Mouse (Mus musculus): Measurements from ENCODE around the gene N4bp1.

Gene N4bp1

DNA sequence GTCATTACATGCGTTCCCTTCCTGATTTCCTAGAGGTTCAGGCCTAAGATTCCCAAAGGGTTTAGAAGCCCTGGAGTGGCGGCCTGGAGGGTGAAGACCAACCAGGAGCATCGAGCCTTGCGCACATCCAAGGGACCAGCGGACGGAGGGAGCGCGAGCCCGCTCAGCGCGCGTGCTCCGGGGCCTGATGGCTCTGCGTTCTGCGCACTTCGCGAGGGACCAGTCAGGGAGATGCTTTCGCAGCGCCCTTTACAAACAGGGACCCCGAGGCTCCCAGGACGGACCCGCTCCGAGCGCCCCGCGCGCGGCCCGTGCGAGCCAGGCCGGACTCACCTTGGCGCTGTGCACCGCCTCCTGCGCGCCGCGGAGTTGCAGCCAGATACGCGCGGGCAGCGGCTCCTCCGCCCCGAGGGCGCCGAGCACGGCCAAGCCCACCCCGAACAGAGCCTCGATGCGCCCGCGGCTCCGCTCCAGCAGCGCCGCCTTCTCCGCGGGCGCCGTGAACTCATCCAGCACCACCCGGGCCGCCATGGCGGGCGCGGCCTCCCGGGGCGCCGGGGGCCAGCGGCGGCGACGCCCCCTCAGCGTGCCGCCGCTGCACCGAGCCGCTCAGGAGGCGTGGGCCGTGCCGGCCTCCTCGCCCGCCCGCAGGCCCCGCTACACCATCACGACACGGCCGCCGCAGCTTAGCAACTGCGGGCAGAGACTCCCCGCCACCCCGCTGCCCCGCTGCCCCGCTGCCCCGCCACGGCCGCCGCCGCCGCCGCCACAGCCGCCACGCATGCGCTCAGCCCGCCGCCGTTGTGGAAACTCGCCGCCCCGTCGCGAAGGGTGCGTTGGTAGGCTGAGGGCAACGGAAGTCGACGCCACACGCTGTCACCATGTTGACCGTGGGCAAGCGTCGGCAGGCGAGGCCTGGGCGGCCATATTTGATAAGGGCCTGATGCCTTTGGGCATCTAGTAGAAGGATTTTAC lies at the start of gene N4bp1:
TSS of gene N4bp1 (minus strand) at position 770 of the 975 bp plus-strand sequence.
- DNase-seq, result peak; percentile 97 to 99

DNA sequence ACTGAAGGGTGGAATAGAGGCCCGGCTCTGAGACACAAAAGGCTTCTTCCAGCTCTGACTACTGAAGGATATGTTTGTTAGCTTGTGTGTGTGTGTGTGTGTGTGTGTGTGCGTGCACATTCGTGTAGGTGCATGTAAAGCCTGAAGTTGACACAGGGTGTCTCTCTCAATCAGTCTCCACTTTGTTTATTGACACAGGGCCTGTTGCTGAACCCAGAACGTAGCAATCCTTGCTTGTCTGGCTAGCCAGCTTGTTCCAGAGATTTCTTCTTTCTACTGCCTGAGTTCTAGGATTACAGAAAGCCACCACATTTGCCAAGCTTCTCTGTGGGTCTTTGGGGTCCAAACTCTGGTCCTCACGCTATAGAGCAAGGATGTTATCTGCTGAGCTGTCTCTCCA lies 49.8 kb upstream of the N4bp1 start:
- peak; percentile 16 to 24 for DNase-seq

DNA sequence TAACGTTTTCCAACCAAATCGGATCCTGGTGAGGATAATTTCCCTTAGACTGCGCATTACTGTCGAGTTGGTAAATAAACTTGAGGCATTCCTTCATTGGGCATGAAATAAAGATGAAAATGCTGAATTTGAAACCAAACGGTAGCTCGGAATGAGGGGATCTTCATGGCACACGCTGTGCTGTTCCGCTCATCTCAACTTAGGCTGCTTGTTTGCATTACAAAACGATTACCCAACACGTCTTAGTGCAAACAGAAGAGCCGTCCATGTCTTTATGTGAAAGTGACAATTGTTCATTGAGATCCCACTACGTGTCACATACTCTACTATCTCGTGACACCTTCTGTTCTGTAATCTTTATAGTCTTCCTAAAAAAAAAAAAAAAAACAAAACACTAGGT lies 49.3 kb upstream of the N4bp1 start:
- DNase-seq, result no peak

DNA sequence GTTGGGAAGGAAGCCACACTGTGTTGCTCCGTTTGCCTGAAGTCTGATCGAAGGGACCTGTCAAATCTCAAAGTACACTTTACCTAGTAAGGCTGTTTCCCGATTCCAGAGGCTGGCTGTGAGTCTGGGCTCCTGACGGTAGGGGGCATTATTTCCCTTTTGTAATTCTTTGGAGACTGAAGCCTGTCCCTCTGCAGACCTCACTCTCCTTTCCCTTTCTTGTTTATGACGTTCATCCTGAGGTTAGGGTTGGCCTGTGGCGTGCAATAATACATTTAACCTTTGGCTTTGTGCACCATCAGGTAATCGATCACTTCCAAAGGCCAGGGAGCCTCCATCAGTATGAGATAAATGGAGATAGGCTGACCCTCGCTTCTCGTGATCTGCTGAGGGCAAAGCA lies 48.8 kb upstream of the N4bp1 start:
- DNase-seq, result peak; percentile 83 to 91

DNA sequence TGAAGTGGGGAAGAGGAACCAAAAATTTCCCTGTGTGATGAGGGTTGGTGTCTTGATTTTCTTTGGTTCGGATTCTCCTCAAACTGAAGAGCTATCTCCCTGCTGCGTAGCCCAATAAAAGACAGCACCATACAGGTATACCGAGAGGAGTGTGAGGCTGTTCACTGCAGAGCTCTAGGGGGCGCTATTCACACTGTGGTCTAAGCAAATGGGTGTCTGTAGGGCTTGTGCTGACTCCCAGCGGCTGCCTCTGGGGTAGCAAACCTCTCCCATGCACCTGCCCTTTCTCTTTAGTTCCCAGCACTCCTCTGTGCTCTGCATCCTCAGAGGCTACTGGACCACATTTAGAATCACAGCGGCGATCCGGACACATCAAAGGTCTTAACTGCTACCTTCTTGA lies 41.2 kb upstream of the N4bp1 start:
- DNase-seq, result peak; percentile 42 to 54

DNA sequence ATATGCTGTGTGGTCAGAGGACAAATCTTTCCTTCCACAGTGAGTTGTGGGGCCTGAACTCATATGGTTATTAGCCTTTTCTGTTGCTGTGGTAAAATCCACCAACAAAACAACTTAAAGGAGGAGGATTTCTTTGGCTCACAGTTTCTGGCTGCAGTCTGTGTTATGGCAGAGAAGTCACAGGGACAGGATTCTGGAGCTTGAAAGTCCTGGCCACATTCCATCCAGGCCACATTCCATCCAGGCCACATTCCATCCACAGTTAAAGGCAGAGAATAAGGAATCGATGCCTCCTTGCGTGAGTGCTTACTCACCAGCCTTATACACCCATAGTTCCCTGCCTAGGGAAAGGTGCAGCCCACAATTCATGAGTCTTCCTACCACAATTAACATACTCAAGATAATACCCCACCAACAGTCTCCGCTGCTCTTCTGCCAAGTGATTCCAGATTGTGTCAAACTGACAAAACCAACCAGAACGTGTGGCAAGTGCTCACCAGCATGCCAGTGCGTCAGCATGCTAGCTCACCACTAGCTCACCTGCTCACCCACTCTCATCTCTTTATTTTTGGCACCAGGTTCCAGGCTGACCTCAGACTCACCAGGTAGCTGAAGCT lies 38.3 kb upstream of the N4bp1 start:
- DNase-seq, result peak; percentile 34 to 43

DNA sequence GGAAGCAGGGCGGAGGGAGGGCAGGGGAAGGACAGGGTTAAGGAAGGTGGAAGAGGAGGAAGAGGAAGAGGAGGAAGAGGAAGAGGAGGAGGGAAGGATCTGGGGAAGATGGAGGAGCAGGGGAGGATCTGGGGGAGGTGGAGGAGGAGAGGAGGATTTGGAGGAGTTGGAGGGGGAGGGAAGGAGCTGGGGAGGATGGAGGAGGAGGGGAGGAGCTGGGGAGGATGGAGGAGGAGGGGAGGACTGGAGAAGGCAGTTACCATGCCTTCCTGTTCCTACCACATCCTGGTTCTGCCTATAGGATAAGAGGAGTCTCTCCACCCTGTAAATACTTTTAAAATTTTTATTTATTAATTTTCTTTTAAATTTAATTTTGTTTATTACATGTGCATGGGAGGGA lies 37.6 kb upstream of the N4bp1 start:
- no peak for DNase-seq

DNA sequence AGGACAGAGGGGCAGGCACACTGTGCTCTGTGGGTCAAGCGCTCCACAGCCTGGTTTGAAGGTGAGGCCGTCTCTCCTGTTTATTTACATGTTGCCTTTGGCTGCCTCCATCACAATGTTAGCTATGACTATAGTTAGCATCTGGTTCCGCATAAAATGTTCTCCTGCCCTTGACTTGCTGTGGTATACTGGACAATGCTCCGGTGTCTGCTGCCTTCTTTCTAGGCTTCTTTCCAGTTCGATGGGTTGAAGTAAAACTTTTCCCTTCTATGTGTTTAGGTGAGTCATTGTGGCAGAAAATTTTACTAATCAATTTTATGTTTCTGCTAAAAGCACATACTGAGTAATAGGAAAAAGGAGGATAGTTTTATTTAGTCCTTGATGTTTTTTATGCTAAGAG lies 37.1 kb upstream of the N4bp1 start:
- no peak for DNase-seq

DNA sequence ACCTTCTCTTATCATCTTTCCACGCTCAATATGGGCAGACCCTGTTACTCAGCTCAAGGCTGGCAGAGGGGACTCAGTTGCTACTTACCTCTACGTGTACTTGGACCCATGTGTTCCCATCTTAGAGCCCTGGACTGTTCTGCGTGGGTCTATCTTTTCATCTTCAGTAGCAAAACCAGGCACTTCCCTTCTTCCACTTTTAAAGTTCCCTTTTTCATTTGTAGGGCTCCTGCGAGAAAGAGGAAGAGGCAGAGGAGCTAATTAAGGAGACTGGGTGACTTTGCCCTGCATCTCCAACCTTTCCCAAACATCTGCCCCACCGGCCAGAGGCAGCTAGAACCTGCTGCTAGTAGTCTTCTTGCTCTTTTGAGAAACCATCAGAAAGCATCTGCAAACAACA lies 35.9 kb upstream of the N4bp1 start:
- no peak for DNase-seq

DNA sequence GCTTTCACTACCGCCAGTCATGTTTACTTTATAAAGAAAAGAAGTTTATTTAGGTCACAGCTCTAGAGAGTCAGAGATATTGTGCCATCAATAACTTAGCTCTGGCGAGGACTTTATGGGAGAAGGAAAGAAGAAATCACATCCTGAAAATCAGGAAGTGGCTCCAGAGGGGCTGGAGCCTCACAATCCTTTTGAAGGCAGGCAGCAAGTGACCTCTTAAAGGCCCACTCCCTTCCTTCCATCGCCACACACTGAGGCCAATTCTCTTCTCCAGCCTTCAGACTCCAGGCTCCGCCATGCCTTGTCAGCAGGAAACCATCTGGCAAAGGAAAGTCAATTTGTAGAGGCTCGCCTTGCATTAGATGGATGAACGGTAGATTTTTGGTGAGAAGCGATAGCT lies 35.4 kb upstream of the N4bp1 start:
- DNase-seq, result no peak

DNA sequence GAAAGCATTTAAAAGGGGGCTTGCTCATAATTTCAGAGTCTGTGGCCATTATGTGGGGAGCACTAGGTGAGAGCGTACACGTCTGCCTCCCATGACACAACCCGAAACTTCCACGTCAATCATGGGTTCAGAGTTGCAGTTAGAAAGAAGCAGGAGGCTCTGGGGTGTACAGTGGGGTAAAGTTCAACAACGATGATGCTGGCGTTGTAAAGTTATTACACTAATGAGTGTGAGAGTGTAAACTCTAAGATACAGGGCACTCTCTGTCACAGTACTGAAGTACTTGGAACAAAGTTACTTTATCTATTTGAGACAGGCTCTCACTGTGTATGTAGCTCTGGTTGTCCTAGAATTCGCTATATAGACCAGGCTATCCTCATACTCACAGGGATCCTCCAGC lies 35.0 kb upstream of the N4bp1 start:
- no peak for DNase-seq

DNA sequence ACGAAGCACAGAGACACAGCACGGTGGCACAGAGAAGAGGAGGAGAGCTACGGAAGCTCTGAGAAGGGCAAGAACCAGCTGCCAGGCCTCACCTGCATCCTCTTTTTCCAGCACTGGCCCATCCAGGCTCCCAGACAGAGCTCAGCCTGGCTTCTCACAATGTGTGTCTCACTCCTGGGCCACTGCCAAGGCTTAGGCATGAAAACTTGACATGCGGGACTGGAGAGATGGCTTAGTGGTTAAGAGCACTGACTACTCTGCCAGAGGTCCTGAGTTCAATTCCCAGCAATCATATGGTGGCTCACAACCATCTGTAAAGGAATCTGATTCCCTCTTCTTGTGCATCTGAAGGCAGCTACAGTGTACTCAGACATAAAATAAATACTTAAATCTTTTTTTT lies 34.2 kb upstream of the N4bp1 start:
- DNase-seq, result peak in 1 of 2 experiments; percentile 38

DNA sequence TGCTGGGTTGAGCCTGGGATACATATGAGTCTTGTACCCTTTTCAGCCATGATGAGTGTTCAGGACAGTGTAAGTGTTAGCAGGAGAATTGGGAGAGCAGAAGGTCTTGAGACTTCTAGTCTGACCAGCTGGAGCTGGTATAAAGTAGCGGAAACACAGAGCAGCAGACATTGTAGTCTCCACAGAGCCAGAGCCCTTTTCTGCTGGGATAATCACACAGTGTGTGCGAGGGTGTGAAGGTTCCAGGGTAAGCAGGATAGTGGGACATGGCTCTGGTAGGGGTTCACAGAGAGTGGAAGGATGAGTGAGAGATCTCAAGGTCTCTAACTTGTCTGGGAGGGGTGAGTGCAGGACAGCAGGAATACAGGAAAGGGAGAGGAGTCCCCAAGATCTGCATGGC lies 33.0 kb upstream of the N4bp1 start:
- DNase-seq, result no peak

DNA sequence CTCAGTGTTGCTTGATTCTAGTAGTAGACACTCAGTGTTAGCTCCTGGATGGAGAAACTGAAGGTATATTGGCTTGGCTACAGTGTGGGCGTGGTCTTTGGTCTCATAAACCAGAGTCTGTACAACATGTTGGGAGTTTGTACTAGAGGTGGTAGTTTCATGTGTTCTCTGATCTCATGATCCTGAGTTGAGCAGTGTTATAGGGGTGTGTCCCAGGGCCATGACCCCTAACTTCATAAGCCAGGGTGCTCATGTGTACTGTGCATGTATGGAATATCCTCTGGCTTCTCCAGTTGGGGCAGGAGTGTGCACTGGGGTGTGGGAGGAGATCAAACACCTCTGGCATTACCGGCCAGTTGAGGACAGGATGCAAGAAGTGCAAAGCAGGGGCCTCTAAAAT lies 32.6 kb upstream of the N4bp1 start:
- DNase-seq, result no peak

DNA sequence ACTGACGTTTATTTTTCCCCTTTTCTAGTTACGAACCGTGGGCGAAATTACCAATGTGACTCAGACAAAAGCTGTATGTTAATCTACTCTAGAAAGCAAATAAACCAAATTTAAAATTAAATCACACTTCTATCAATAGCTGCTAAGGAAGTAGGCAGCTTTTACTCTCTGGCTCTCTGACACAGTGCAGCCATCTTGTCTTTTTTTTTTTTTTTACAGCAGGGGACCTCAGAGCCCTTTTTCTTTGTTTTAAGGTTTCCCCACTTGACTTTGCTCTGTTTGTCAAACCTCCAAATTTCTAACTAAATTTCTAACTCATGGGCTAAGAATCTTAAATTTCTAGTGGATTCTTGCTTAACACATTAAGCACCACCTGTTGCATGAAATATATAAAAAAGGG lies 31.3 kb upstream of the N4bp1 start:
- DNase-seq, result no peak

DNA sequence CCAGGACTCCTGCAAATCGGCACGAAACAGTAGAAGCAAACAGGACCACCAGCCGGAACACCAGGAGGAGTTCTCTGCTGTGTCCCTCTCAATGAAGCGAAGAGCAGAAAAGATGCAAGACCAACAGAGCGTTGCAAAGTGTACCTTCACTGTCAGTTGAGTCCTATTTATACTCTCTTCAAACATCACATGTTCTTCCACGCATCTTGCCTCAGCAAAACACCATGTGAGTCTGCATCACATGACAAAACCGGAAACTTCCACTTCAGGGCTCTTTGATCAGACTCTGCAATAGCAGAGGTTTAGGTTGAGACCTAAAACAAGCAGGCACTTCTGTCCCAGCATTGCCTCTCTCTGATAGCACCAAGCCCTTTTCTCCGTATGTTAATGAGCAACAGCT lies 26.1 kb upstream of the N4bp1 start:
- no peak for DNase-seq

DNA sequence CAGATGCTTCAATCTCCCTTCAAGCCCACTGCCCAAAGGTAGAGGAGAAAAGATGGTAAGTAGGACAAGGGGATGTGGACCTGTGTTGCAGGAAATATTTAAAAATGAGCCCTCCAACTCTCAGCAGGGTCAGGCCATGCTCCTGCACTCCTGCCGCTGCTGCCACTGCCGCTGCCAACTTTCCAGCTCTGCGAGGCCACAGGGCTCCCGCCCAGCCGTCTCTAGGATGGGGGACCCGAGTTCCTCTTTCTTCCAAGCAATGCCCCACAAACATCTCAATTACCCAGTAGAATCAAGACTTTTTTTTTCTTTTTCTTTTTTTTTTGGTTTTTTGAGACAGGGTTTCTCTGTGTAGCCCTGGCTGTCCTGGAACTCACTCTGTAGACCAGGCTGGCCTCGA lies 25.2 kb upstream of the N4bp1 start:
- no peak for DNase-seq

DNA sequence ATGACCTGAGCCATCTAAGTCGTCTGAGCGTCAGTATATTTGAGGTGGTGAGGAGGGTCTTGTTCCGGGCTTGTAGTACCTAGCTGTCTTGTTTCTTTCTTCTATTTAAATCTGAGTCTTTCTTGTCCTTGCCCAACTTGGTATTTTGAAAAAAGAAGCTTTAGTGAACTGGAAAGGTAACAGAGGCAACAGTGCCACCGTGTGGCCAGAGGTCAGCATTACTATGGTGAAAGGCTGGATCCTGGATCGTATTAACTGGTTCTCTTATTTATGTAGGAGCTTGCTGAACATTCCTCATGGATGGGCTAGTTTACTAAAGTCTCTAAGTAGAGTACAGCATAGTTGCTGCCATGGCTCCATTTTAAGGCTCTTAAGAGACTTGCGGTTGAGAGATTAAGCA lies 23.5 kb upstream of the N4bp1 start:
- DNase-seq, result peak; percentile 85 to 88

DNA sequence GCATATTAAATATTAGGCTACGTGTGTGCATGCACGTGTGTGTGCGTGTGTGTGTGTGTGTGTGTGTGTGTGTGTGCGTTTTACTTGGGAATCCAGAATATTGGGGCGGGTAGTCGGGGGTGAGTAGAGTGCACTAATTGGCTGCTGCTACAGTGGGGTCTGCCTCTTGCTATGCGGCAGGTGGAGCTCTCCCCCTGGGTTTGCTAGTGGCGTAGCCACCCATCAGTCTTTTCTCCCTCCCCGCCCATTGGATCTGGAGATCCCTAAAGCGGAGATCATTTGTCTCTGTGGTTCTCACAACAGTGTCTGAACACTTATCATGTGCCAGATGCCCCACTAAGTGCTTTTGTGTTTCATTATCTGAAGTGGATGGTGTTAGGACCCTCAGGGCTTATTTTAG lies 19.9 kb upstream of the N4bp1 start:
- DNase-seq, result no peak

DNA sequence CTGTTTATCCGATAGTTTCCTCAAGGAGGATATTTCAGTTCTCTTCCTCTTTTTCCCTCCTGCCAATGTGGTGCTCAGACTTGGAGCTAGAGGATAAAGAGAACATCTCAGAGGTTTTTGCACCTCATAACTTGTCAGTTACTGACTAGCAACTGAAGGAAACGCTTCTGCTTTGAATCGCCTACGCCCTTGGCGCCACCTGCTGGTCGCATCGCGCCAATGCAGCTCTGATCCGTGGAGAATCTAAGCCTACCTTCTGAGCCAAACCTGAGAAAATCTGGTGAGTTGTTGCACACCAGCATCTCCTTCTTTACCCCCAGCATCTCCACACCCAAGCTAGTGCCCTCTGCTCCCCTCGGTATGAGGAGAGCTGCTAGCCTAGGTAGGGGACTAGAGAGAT lies 18.0 kb upstream of the N4bp1 start:
- DNase-seq, result peak; percentile 91 to 94

DNA sequence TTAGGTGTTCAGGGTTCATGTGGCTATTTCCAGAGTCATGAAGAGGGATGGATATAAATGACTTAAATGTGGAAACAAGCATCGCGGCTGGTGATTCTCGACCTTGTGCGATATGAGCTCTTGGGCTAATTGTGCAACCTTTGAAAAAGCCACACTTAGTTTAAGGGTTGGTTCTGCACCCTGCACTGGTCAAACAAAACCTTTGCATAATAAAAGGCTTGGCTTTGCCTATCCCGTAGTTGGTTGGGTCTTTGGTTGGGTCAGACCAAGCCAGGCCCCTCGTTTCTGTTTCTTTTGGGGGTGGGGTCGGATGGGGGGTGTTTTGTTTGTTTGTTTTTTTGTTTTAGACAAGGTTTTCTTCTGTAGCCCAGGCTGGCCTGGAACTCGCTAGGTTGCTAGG lies 17.6 kb upstream of the N4bp1 start:
- no peak for DNase-seq

DNA sequence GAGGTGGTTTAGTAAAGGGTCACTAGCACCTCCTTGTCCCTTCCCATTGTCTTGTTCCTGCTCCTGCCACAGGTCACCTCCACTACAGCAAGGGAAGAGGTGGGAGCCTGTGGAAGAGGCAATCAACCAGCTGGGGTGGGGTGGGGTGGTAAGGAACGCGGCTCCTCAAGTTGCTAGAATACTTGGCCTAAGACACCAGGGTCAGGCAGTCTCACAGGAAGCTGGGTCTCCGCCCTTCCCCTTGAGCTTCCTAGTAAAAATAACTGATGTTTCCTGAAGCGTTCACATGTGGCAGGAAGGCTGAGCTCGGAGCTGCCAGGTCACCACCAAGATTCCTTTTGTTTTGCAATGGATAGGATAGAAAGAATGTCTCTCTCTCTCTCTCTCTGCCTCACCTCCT lies 16.9 kb upstream of the N4bp1 start:
- no peak for DNase-seq

DNA sequence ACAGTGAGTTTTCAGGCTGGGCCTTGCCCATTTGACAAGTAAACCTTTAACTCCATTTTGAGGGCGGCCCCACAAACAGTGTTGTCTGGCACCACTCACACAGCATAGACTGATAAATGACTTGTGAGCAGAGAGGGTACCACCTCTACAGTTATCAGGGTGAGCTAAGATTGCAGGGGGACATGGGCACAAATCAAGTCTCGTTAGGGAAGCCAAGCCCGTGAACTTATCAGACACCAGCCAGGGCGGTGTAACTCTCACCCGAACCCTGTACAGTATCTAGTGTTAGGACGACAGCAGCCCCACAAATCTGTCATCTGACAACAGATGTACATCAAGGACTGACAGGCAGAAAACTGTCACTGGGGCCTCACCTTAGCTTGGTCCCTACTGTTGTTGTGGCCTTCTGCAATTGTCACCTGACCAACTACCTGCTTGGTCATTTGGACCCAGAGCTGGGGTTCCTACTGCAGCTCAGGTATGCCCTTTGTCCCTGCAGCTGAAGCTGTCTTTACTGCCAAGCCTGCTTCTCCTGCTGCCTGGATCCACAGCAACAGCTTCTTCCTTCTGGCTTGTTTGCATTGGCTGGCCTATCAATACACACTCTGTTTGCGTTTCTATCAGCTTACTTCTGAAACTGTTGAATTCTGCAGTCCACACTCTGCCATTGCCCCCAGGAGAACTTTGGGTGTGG lies 12.8 kb upstream of the N4bp1 start:
- DNase-seq, result no peak

DNA sequence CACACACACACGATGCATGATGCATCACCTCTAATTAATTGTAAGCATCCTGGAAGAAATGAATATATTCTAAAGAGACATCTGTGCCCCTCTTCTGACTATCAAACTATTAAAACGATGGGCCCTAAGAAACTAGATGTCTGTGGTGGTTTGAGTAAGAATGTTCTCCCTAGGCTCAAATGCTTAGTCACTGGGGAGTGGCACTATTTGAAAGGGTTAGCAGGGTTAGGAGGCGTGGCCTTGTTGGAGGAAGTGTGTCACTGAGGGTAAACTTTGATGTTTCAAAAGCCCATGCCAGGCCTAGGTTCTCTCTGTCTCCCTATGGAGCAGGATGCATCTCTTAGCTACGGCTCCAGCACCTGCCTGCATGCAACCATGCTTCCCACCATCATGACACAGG lies 10.3 kb upstream of the N4bp1 start:
- DNase-seq, result no peak
